Mouse (Mus musculus) liver, postnatal 0 days (tissue): ENCODE results near the gene Elk3.

ENCODE experiments used
- CTCF ChIP-seq: sonication (generic); IDR thresholded peaks from 2 replicates; pipeline ENCODE4 v1.5.1; 2016; ENCODE audit warnings: antibody characterized with exemption, low read depth
- EP300 ChIP-seq: IDR thresholded peaks from 2 replicates; pipeline ENCODE4 v1.6.1; 2016; ENCODE audit warnings: antibody characterized with exemption, low read depth, mild to moderate bottlenecking

DNA sequence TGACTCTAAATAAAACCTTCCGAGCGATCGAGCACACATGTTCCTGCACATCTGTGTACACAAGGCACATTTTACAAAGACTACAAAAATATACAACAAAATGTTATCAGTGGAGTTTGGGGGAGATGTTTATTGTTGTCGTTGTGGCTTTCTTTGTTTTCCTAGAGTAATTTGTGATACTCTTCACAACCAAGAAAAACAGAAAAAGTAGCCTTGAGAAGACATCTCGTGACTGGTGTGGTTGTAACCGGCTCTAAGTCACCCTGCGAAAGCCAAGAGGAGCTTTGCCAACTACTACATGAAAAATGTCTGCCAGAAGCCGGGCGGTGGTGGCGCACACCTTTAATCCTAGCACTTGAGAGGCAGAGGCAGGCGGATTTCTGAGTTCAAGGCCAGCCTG lies 4.6 kb downstream of the Elk3 start:
- TF ChIP-seq EP300 (no peak), CTCF (no peak)
